Mouse (Mus musculus) small intestine, adult 2 months (tissue): ENCODE results near the gene Adcy4. TPM values are rescaled to one million over a fixed set of nuclear protein-coding genes. Genes with fewer than 3 reads are reported as not detected.

Source experiments
- H3K27ac ChIP-seq: fragments of 200-500 bp; 2 replicates; pipeline ENCODE4 v1.5.1; 2012; ENCODE audit warnings: low read depth, low read length, control low read depth, inconsistent platforms; ENCODE audit not compliant: insufficient read depth
- H3K27me3 ChIP-seq: fragments of 200-500 bp; 2 replicates; pipeline ENCODE4 v1.6.1; 2012; ENCODE audit warnings: mild to moderate bottlenecking, moderate library complexity, low read length, inconsistent platforms; ENCODE audit not compliant: control insufficient read depth, insufficient read depth
- H3K36me3 ChIP-seq: fragments of 200-500 bp; 2 replicates; pipeline ENCODE4 v1.6.1; 2012; ENCODE audit warnings: mild to moderate bottlenecking, low read length, control low read depth, inconsistent platforms; ENCODE audit not compliant: control insufficient read depth, insufficient read depth
- H3K4me1 ChIP-seq: fragments of 200-500 bp; 2 replicates; pipeline ENCODE4 v1.6.1; 2012; ENCODE audit warnings: low read length, inconsistent platforms, mixed read lengths; ENCODE audit not compliant: control insufficient read depth, insufficient read depth, insufficient read length
- H3K4me3 ChIP-seq: fragments of 200-500 bp; 2 replicates; pipeline ENCODE4 v1.5.1; 2012; ENCODE audit warnings: low read depth, mild to moderate bottlenecking, control low read depth, inconsistent platforms, low read length, moderate library complexity
- CTCF ChIP-seq: fragments of 200-500 bp; IDR thresholded peaks from 2 replicates; pipeline ENCODE4 v1.5.1; 2012; ENCODE audit warnings: low read depth, mild to moderate bottlenecking, control low read depth, inconsistent platforms, low read length, moderate library complexity, mixed read lengths; ENCODE audit not compliant: insufficient replicate concordance, insufficient read length; ENCODE audit errors: extremely low read depth
- POLR2A ChIP-seq: fragments of 200-500 bp; IDR thresholded peaks from 2 replicates; pipeline ENCODE4 v1.6.1; 2012; ENCODE audit warnings: low read depth, mild to moderate bottlenecking, control low read depth, inconsistent platforms, low read length, moderate library complexity
- WGBS: fragments of 180-500 bp; shearing (Covaris S2); methylation state at CpG from one replicate; pipeline ENCODE4 v1.1.7; 2018; 5-methylcytosine and 5-hydroxymethylcytosine counted together
- polyA plus RNA-seq: library from polyadenylated mRNA; depleted of rRNA; stranded (reverse); fragments of >200 nt; gene quantifications from 2 replicates; pipeline ENCODE4 v1.2.3, GENCODE M21; 2012

The Adcy4 gene
- polyA plus RNA-seq, 1 experiment = 6.1 TPM

- WGBS = 18% methylated on average over 4 of the region's 4 CpGs
- Histone ChIP-seq H3K27ac (peak overlapping the region; percentile 52; the same call in 1 of the 2 replicates), H3K4me3 (no peak overlapping the region), H3K27me3 (no peaks in the 10 kb centered on the region), H3K36me3 (peaks cover 24% of the 10 kb centered on the region), H3K4me1 (peaks cover 32% of the 10 kb centered on the region; the same call in 1 of the 2 replicates)
- TF ChIP-seq POLR2A (no peak), CTCF (no peak)
Observed at GRCm38 (mm10) chr14:55735758-55736157, 48.1 kb downstream of the Adcy4 start.

DNA sequence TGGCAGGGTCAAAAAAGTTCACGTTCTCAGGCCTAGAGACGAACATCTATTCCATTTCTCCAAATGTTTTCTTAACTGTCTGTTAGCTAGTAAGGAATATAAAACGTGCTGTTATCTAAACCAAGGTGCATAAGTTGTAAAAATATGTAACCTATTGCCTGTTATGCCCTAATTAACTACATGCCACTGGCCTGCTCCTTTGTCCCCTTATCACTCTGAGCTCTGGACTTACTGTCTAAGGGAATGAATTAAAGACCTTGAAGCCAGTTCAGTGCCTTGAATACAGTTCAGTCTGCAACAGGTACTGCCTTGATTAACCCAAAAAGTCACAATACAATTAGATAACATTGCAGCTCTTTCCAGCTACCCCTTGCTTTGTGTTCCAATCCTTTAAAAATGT lies 48.6 kb downstream of the Adcy4 start:
- Histone ChIP-seq H3K4me1 (peaks cover 32% of the 10 kb centered on the region; the same call in 1 of the 2 replicates), H3K27me3 (no peaks in the 10 kb centered on the region), H3K36me3 (peaks cover 21% of the 10 kb centered on the region), H3K27ac (peak overlapping the region; percentile 52; the same call in 1 of the 2 replicates), H3K4me3 (no peak overlapping the region)
- WGBS = 22% methylated on average over 3 of the region's 3 CpGs
- TF ChIP-seq CTCF (no peak), POLR2A (no peak)

- H3K27me3 ChIP-seq = no peaks in the 10 kb centered on the region
- TF ChIP-seq CTCF (no peak), POLR2A (no peak)
- 38% methylated on average over 7 of the region's 7 CpGs for WGBS
- H3K36me3 ChIP-seq = peaks cover 16% of the 10 kb centered on the region
- H3K4me3 ChIP-seq = no peak overlapping the region
- H3K4me1 ChIP-seq = peaks cover 32% of the 10 kb centered on the region; the same call in 1 of the 2 replicates
- 0 out of 2 replicates have a peak overlapping the region, but pooled peaks have one; percentile 23 for H3K27ac ChIP-seq
Observed at GRCm38 (mm10) chr14:55734869-55735268, 49.0 kb downstream of the Adcy4 start.

DNA sequence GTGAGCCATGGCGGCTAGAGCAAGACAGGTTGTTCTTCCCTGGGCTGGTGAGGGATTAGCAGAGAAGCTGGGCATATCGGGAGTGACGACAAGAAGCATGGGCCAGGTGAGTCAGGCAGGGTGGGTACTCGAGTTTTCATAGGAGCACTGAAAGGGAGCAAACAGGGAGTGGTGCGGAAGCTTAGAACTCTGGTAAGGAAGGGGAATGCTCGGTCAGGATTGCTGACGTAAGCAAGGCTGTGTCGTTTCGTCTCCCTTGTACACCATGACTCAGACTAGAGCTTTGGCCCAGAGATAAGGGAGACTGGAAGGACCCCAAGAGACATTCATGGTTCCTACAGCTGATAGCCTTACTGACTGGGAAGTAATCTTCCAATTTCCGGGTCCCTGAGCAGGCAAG lies 50.0 kb downstream of the Adcy4 start:
- Histone ChIP-seq H3K27ac (no peak overlapping the region), H3K27me3 (no peaks in the 10 kb centered on the region), H3K4me1 (peaks cover 32% of the 10 kb centered on the region; the same call in 1 of the 2 replicates), H3K36me3 (peaks cover 6% of the 10 kb centered on the region), H3K4me3 (no peak overlapping the region)
- 58% methylated on average over 10 of the region's 10 CpGs for WGBS
- TF ChIP-seq CTCF = no peak
- no peak for TF ChIP-seq POLR2A

DNA sequence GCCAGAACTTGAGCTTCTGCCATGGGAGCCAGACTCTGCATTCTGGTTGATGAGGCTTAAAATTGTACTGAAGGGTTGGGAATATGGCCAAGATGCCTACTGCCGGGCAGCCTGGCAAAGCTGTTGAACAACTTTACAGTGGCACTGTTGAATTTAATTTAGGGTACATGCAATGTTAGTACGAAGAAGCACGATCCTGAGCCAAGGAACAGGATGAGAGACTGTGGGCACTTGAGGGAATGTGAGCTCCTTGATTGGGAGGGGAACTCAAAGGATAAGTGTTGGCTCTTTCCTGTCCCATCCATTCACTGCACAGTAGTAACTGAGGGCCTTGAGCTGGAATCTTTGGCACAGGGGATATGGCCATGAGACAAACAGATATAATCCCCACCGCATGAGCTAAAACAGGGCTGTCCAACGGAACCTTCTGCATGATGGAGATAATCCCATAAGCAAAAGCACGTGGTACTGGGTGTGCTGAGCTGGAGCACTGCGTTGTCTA lies 53.3 kb downstream of the Adcy4 start:
- no peak for TF ChIP-seq POLR2A
- TF ChIP-seq CTCF = no peak
- H3K27ac ChIP-seq = no peak overlapping the region
- no peak overlapping the region for H3K4me3 ChIP-seq
- peaks cover 20% of the 10 kb centered on the region; the same call in 1 of the 2 replicates for H3K4me1 ChIP-seq
- H3K36me3 ChIP-seq = no peaks in the 10 kb centered on the region
- 88% methylated on average over 7 of the region's 7 CpGs for WGBS
- no peaks in the 10 kb centered on the region for H3K27me3 ChIP-seq

DNA sequence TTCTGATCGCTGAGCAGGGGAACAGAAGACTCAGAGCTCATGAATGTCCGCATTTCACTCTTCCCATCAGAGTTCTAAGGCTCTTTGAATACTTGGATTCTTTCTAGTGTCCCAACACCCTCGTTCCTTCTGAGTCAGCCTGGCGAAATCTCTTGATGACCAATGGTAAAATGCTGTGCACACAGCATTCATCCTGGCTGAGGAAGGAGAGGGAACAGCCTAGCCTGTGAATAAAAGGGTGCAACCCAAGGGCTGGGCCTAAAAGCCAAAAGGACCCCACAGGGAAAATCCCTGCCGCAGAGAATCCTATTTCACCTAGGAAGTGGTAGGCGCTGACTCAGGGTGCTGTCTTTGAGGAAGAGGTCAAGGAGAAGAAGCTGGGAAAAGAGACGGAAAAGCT lies 53.8 kb downstream of the Adcy4 start:
- Histone ChIP-seq H3K27me3 (no peaks in the 10 kb centered on the region), H3K36me3 (no peaks in the 10 kb centered on the region), H3K27ac (no peak overlapping the region), H3K4me3 (no peak overlapping the region), H3K4me1 (peaks cover 19% of the 10 kb centered on the region; the same call in 1 of the 2 replicates)
- no peak for TF ChIP-seq POLR2A
- no peak for TF ChIP-seq CTCF
- WGBS = 90% methylated on average over 7 of the region's 7 CpGs

DNA sequence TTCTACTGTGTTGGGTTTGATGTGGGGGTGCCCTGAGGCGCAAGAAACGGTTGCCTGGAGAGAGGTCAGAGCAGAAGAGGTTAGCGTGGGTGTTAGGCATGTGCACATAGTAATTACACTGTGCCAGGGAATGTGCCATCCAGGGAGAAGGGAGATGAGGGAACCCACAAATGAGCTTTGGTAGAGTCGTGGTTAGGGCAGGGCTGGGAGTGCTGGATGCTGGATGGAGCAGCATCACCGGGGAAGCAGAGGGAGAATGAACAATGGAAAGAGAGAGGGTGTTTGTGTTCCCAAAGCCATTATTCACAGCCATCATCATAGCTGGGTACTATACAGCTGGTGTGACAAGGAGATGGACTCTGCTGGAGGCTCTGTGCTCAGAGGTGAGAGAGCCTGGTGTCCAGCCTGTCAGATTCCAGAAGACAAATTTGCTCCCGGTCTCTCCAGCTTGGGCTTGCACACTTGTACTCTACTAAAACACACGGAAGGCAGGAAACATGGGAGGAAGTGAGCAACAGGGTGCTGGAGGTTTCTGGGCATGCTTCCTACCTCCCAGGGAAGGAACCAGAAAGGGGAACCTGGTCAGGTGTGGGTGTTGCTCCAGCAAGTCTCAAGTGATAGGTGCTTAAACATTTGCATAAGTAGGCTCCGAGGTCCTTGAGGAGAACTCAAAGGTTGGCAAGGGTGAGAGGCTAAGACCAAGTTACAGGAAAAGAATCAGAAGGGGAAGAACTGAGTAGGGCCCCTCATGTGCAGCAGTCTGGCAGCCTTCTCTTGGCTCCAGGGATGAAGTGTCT lies 55.8 kb downstream of the Adcy4 start:
- Histone ChIP-seq H3K4me3 (no peak overlapping the region), H3K27me3 (no peaks in the 10 kb centered on the region), H3K4me1 (peaks cover 8% of the 10 kb centered on the region; the same call in 1 of the 2 replicates), H3K27ac (no peak overlapping the region), H3K36me3 (no peaks in the 10 kb centered on the region)
- no peak for TF ChIP-seq POLR2A
- TF ChIP-seq CTCF = no peak
- 52% methylated on average over 8 of the region's 8 CpGs for WGBS
